Mouse (Mus musculus): ENCODE measurements around the gene Scarb1. TPM values are rescaled to one million over a fixed set of nuclear protein-coding genes. Genes with fewer than 3 reads are reported as not detected.
A peak's percentile ranks its signal among the peaks of the same experiment; 100 is the strongest.

The Scarb1 gene
- polyA plus RNA-seq, 1 experiment from 2014 or later: 66.1 TPM

GRCm38 (mm10) chr5:125316771-125317170 lies 24.1 kb downstream of the Scarb1 start:
- Histone ChIP-seq H3K36me3 (peaks cover 20% of the 10 kb centered on the region), H3K4me2 (no peak overlapping the region), H3K4me3 (replicated peaks) (no peak overlapping the region), H3K9ac (no peak overlapping the region), H3K27ac (no peak overlapping the region), H3K9me3 (replicated peaks) (no peaks in the 10 kb centered on the region), H3K27me3 (no peaks in the 10 kb centered on the region), H3K4me1 (replicated peaks) (peaks cover 74% of the 10 kb centered on the region)
- ATAC-seq (ENCODE audit: low read depth): no peak
- 66% methylated on average over 2 of the region's 2 CpGs for WGBS (ENCODE audit: insufficient replicate concordance)
- DNase-seq: no peak

- H3K36me3 ChIP-seq: peaks cover 20% of the 10 kb centered on the region
- no peaks in the 10 kb centered on the region for H3K27me3 ChIP-seq
- no peak overlapping the region for H3K9ac ChIP-seq
- no peak for DNase-seq
- no peak for ATAC-seq (ENCODE audit: low read depth)
- 40% methylated on average over 1 of the region's 1 CpGs for WGBS (ENCODE audit: insufficient replicate concordance)
- H3K4me2 ChIP-seq: no peak overlapping the region
- H3K9me3 ChIP-seq (replicated peaks): no peaks in the 10 kb centered on the region
- H3K4me3 ChIP-seq (replicated peaks): no peak overlapping the region
- peaks cover 84% of the 10 kb centered on the region for H3K4me1 ChIP-seq (replicated peaks)
- H3K27ac ChIP-seq: 0 out of 2 replicates have a peak overlapping the region, but pooled peaks have one; percentile 20
Observed at GRCm38 (mm10) chr5:125315110-125315509, 25.8 kb downstream of the Scarb1 start.

- Histone ChIP-seq H3K4me3 (replicated peaks) (no peak overlapping the region), H3K27ac (peak overlapping the region; percentile 21; the same call in 1 of the 2 replicates), H3K36me3 (peaks cover 10% of the 10 kb centered on the region), H3K9ac (no peak overlapping the region), H3K4me2 (no peak overlapping the region), H3K27me3 (no peaks in the 10 kb centered on the region), H3K4me1 (replicated peaks) (peaks cover 85% of the 10 kb centered on the region), H3K9me3 (replicated peaks) (no peaks in the 10 kb centered on the region)
- DNase-seq: no peak
- ATAC-seq (ENCODE audit: low read depth): no peak
- 64% methylated on average over 11 of the region's 11 CpGs for WGBS (ENCODE audit: insufficient replicate concordance)
Observed at GRCm38 (mm10) chr5:125313991-125314390, 26.9 kb downstream of the Scarb1 start.

- WGBS (ENCODE audit: insufficient replicate concordance): 76% methylated on average over 13 of the region's 13 CpGs
- H3K4me1 ChIP-seq (replicated peaks): peaks cover 87% of the 10 kb centered on the region
- ATAC-seq (ENCODE audit: low read depth): no peak
Observed at GRCm38 (mm10) chr5:125312970-125313597, 27.8 kb downstream of the Scarb1 start.

GRCm38 (mm10) chr5:125310986-125311385 lies 29.9 kb downstream of the Scarb1 start:
- peak overlapping the region; percentile 53 for H3K27ac ChIP-seq
- DNase-seq (no peak), ATAC-seq (ENCODE audit: low read depth) (peak; percentile 46)
- H3K27me3 ChIP-seq: no peaks in the 10 kb centered on the region
- peaks cover 80% of the 10 kb centered on the region for H3K4me1 ChIP-seq (replicated peaks)
- H3K4me3 ChIP-seq (replicated peaks): no peak overlapping the region
- no peaks in the 10 kb centered on the region for H3K9me3 ChIP-seq (replicated peaks)
- 71% methylated on average over 2 of the region's 2 CpGs for whole genome bisulfite sequencing (ENCODE audit: insufficient replicate concordance)
- H3K4me2 ChIP-seq: no peak overlapping the region
- H3K9ac ChIP-seq: no peak overlapping the region
- no peaks in the 10 kb centered on the region for H3K36me3 ChIP-seq

More at GRCm38 (mm10) chr5:125312970-125313597, 27.8 kb downstream of the Scarb1 start:
- no peak overlapping the region for H3K4me2 ChIP-seq
- no peaks in the 10 kb centered on the region for H3K27me3 ChIP-seq
- H3K9me3 ChIP-seq (replicated peaks): no peaks in the 10 kb centered on the region
- no peak overlapping the region for H3K4me3 ChIP-seq (replicated peaks)
- peak overlapping the region; percentile 21; the same call in 1 of the 2 replicates for H3K27ac ChIP-seq
- peaks cover 5% of the 10 kb centered on the region; the same call in 1 of the 2 replicates for H3K36me3 ChIP-seq
- no peak for DNase-seq
- no peak overlapping the region for H3K9ac ChIP-seq

GRCm38 (mm10) chr5:125309193-125309592 lies 31.7 kb downstream of the Scarb1 start:
- no peak overlapping the region for H3K27ac ChIP-seq
- DNase-seq (no peak), ATAC-seq (ENCODE audit: low read depth) (no peak)
- WGBS (ENCODE audit: insufficient replicate concordance): 76% methylated on average over 7 of the region's 7 CpGs
- H3K9me3 ChIP-seq (replicated peaks): no peaks in the 10 kb centered on the region
- H3K9ac ChIP-seq: no peak overlapping the region
- H3K4me3 ChIP-seq (replicated peaks): no peak overlapping the region
- H3K4me2 ChIP-seq: no peak overlapping the region
- no peaks in the 10 kb centered on the region for H3K27me3 ChIP-seq
- no peaks in the 10 kb centered on the region for H3K36me3 ChIP-seq
- H3K4me1 ChIP-seq (replicated peaks): peaks cover 84% of the 10 kb centered on the region

GRCm38 (mm10) chr5:125306824-125307223 lies 34.1 kb downstream of the Scarb1 start:
- Histone ChIP-seq H3K36me3 (peaks cover 22% of the 10 kb centered on the region), H3K27me3 (no peaks in the 10 kb centered on the region), H3K4me3 (replicated peaks) (no peak overlapping the region), H3K9ac (no peak overlapping the region), H3K9me3 (replicated peaks) (no peaks in the 10 kb centered on the region), H3K4me2 (no peak overlapping the region), H3K27ac (no peak overlapping the region), H3K4me1 (replicated peaks) (peaks cover 65% of the 10 kb centered on the region)
- ATAC-seq (ENCODE audit: low read depth) (no peak), DNase-seq (no peak)
- 85% methylated on average over 13 of the region's 13 CpGs for WGBS (ENCODE audit: insufficient replicate concordance)

GRCm38 (mm10) chr5:125306372-125306771 lies 34.5 kb downstream of the Scarb1 start:
- no peaks in the 10 kb centered on the region for H3K9me3 ChIP-seq (replicated peaks)
- H3K27ac ChIP-seq: 0 out of 2 replicates have a peak overlapping the region, but pooled peaks have one; percentile 30
- 79% methylated on average over 7 of the region's 7 CpGs for WGBS (ENCODE audit: insufficient replicate concordance)
- H3K4me2 ChIP-seq: no peak overlapping the region
- DNase-seq (no peak), ATAC-seq (ENCODE audit: low read depth) (no peak)
- H3K9ac ChIP-seq: no peak overlapping the region
- H3K36me3 ChIP-seq: peaks cover 27% of the 10 kb centered on the region
- H3K4me3 ChIP-seq (replicated peaks): no peak overlapping the region
- peaks cover 61% of the 10 kb centered on the region for H3K4me1 ChIP-seq (replicated peaks)
- H3K27me3 ChIP-seq: no peaks in the 10 kb centered on the region

GRCm38 (mm10) chr5:125305229-125306081 lies 35.4 kb downstream of the Scarb1 start:
- peak overlapping the region; percentile 30; the same call in 1 of the 2 replicates for H3K27ac ChIP-seq
- no peaks in the 10 kb centered on the region for H3K9me3 ChIP-seq (replicated peaks)
- H3K4me1 ChIP-seq (replicated peaks): peaks cover 54% of the 10 kb centered on the region
- H3K36me3 ChIP-seq: peaks cover 35% of the 10 kb centered on the region
- H3K27me3 ChIP-seq: no peaks in the 10 kb centered on the region
- H3K9ac ChIP-seq: no peak overlapping the region
- WGBS (ENCODE audit: insufficient replicate concordance): 64% methylated on average over 14 of the region's 14 CpGs
- H3K4me3 ChIP-seq (replicated peaks): no peak overlapping the region
- 0 out of 2 replicates have a peak, but pooled peaks have one; percentile 19 for ATAC-seq (ENCODE audit: low read depth)
- no peak overlapping the region for H3K4me2 ChIP-seq
- no peak for DNase-seq

- Histone ChIP-seq H3K9me3 (replicated peaks) (peaks cover 6% of the 10 kb centered on the region; the same call in 1 of the 2 replicates), H3K27me3 (no peaks in the 10 kb centered on the region), H3K36me3 (peaks cover 46% of the 10 kb centered on the region), H3K4me3 (replicated peaks) (no peak overlapping the region), H3K27ac (peak overlapping the region; percentile 9; the same call in 1 of the 2 replicates), H3K9ac (no peak overlapping the region), H3K4me1 (replicated peaks) (peaks cover 43% of the 10 kb centered on the region), H3K4me2 (no peak overlapping the region)
- peak; percentile 66 for ATAC-seq (ENCODE audit: low read depth)
- 47% methylated on average over 18 of the region's 18 CpGs for WGBS (ENCODE audit: insufficient replicate concordance)
- peak; percentile 46 for DNase-seq
Observed at GRCm38 (mm10) chr5:125304245-125304856, 36.5 kb downstream of the Scarb1 start.

GRCm38 (mm10) chr5:125303055-125303454 lies 37.8 kb downstream of the Scarb1 start:
- Histone ChIP-seq H3K27ac (no peak overlapping the region), H3K9ac (no peak overlapping the region), H3K4me3 (replicated peaks) (no peak overlapping the region), H3K27me3 (no peaks in the 10 kb centered on the region), H3K9me3 (replicated peaks) (peaks cover 6% of the 10 kb centered on the region; the same call in 1 of the 2 replicates), H3K36me3 (peaks cover 59% of the 10 kb centered on the region), H3K4me1 (replicated peaks) (peaks cover 30% of the 10 kb centered on the region), H3K4me2 (no peak overlapping the region)
- ATAC-seq (ENCODE audit: low read depth) (no peak), DNase-seq (no peak)
- 87% methylated on average over 6 of the region's 6 CpGs for WGBS (ENCODE audit: insufficient replicate concordance)
